Mouse (Mus musculus): Measurements from ENCODE around the gene Rab8a. TPM values are rescaled to one million over a fixed set of nuclear protein-coding genes. Genes with fewer than 3 reads are reported as not detected.
A peak's percentile ranks its signal among the peaks of the same experiment; 100 is the strongest.

The Rab8a gene
- polyA plus RNA-seq, 1 experiment: 79.7 TPM

DNA sequence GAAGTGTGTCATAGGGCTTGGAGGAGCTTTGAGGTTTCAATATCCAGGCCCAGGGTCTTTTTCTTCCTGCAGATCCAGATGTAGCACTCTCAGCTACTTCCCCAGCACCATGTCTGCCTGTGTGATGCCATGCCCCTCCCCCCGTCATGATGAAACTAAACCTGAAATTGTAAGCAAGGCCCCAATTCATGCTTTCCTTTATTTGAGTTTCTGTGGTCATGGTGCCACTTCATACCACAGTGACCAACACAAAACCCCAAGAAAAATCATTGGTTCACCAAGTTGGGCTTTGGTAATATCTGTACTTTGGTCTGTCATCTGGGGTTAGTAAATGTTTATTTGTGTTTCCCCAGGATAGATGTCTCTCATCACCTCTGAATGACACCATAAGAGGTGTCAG, 47.6 kb downstream of the Rab8a start:
- 77% methylated on average over 1 of the region's 1 CpGs for WGBS
- DNase-seq (ENCODE audit: low read depth, low spot score): no peak

DNA sequence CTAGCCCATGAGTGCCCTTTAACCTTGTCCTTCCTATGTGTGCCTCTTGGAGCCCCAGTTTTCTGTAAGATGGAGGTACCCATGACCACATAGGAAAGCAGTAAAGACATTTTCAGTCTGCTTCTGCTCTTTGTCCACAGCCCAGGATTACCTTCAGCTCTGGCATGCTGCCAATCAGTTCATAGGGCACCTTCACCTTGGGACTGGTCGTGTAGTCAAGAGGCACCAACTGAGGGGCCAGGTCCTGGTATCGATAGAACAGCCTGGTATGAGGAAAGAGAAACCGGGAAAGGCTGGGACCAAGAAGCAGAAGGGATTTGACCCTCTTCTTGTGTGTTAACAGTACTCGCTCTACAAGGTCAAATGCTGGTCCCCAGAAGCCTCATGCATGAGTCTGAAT, 49.2 kb downstream of the Rab8a start:
- DNase-seq (ENCODE audit: low read depth, low spot score): no peak
- 46% methylated on average over 4 of the region's 4 CpGs for WGBS

DNA sequence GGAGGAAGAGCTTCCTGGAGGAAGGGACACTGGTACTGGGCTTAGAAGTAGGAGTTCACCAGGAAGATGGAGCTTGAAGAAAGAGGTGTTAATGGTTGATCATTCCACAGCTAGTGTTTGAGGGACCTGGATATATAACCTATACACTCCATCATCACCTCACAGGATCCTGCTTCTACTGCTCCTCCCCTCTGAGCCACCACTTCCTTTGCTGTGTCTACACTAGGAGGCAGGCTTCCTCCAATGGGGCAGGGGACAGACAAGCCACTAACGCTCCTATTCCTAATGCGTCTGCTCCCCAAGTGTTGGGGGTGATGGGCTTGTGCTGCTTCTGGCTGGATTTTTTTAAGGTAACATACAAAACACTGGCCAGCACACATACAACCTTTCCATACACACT, 49.7 kb downstream of the Rab8a start:
- no peak for DNase-seq (ENCODE audit: low read depth, low spot score)
- 72% methylated on average over 2 of the region's 2 CpGs for WGBS

DNA sequence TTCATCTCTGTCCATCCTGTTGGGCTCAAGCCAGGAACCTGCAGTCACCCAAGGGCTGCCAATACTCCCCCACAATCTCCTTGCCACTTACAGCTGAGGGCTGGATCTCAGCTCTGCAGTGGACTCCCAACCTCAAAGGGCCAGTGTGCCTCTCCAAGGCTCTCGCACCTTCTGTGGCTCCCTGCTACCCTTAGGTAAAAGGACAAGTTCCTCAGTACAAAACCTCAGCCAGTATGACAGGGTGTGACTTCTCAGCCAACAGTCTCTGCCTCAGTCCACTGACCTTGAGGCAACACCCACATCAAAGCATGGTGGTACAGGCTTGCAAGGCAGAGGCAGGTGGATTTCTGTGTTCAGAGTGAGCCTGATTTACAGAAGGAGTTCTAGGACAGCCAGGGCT, 50.8 kb downstream of the Rab8a start:
- 70% methylated on average over 1 of the region's 1 CpGs for WGBS
- no peak for DNase-seq (ENCODE audit: low read depth, low spot score)

GRCm38 (mm10) chr8:72212751-72213150, 51.8 kb downstream of the Rab8a start, which contains the start of gene Cib3:
Cib3 (minus strand) TSS chr8:72212837.
- 26% methylated on average over 4 of the region's 4 CpGs for WGBS
- no peak for DNase-seq (ENCODE audit: low read depth, low spot score)

- 68% methylated on average over 4 of the region's 4 CpGs for WGBS
Measured at GRCm38 (mm10) chr8:72213536-72213935, 52.5 kb downstream of the Rab8a start, which contains the start of gene Gm11034. Gm11034 (minus strand) TSS chr8:72213636.

DNA sequence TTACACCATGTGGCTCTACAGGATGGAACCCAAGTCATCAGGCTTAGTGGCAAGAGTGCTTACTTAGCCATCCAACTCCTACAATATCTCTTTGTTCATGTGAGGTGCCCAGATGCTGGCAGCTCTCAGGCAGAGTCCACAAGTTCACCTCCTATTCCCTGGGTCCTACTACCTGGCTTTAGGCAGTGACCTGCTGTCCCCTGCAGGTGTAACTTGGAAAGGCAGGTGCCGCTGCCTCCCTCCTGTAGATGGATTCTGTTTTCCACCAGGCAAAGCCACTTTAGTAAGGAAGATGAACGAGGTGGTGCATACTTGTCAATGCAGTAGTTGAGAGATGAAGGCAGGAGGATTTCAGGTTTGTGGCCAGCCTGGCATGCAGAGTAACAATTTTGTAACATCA, 54.1 kb downstream of the Rab8a start:
- no peak for DNase-seq (ENCODE audit: low read depth, low spot score)
- 27% methylated on average over 2 of the region's 2 CpGs for WGBS

More at GRCm38 (mm10) chr8:72213536-72213935, 52.5 kb downstream of the Rab8a start, which contains the start of gene Gm11034:
- no peak for DNase-seq (ENCODE audit: low read depth, low spot score)

- no peak for DNase-seq (ENCODE audit: low read depth, low spot score)
- 33% methylated on average over 1 of the region's 1 CpGs for WGBS
Measured at GRCm38 (mm10) chr8:72215871-72216270, 54.9 kb downstream of the Rab8a start.

DNA sequence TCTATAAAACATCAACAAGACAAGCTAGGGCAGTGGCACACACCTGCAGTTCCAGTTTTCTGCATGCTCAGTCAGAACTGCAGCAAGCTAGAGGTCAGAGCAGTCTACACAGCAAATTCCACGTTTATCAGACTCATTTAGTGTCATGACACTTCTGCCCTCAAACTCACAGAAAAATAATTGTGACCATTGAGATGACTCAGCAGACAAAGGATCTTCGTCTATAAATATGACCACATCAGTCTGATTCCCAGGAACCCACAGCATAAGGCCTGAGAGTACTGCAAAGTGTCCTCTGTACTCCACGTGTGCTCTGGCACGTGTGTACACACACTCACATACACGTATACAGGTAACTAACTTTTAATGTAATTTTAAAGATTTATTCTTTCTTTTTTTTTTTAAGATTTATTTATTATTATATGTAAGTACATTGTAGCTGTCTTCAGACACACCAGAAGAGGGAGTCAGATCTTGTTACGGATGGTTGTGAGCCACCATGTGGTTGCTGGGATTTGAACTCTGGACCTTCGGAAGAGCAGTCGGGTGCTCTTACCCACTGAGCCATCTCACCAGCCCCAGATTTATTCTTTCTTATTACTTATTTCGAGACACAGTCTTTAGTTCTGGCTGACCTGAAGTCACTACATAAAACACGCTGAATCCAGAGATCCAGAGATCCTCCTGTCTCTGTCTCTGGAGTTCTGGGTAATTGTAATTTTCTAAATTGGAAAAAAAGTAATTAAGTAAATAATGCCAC, 58.0 kb downstream of the Rab8a start:
- 74% methylated on average over 10 of the region's 10 CpGs for WGBS
- no peak for DNase-seq (ENCODE audit: low read depth, low spot score)

DNA sequence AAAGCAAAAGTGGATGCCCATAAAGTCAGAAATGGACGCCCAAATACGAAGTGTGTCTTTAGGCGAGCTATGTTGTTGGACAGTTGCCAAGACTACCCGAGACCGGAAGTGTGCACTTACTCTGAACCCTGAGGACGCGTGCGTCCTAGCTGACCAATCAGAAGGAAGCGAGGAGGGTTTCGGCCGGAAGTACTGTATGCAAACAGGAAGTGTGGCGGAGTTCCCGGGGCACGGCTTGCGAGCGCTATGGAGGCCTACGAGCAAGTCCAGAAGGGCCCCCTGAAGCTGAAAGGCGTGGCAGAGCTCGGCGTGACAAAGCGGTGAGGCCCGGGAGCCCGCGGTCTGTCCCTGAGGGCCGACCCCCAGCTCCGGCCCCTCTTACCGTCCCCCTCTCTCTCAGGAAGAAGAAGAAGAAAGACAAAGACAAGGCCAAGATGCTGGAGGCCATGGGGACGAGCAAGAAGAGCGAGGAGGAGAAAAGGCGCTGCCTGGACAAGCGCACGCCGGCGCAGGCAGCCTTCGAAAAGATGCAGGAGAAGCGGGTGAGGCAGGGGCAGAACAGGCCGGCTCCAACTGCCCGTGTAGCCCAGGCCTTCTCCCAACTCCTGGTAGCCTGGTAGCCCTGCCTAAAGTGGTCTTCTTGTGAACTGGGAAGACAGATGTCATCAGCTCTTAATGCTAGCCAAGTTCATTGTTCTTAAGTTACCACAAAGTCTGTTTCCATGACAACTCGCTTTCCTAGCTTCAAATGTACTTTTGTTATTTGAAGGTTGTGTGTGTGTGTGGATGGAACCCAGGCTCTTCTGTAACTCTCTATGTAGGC, 58.8 kb downstream of the Rab8a start, which contains the start of gene Fam32a:
TSS of gene Fam32a (plus strand) at position 190 of the 823 bp plus-strand sequence.
- 10% methylated on average over 39 of the region's 39 CpGs for WGBS
- peak; percentile 91 for DNase-seq (ENCODE audit: low read depth, low spot score)

DNA sequence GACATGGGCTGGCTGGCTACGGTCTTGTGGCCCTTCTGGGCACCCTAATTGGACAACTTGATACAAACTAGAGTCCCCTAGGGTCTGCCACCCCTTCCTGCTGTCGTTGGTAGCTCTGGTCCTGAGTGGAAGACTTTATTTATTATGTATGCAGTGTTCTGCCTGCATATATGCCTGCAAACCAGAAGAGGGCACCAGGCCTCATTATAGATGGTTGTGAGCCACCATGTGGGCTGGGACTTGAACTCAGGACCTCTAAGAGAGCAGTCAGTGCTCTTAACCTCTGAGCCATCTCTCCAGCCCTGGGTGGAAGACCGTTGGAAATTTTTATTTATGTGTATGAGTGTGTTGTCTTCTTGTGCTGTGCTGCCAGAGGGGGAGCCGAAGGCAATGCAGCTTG, 59.8 kb downstream of the Rab8a start:
- DNase-seq (ENCODE audit: low read depth, low spot score): no peak
- WGBS: 78% methylated on average over 4 of the region's 4 CpGs

- DNase-seq (ENCODE audit: low read depth, low spot score): no peak
- 92% methylated on average over 5 of the region's 5 CpGs for WGBS
Measured at GRCm38 (mm10) chr8:72222656-72223055, 61.7 kb downstream of the Rab8a start.

Other genes starting within 250 kb of the Rab8a start
- 4.1 and 5.3 TPM in 2 replicates for gene Zfp961, start 210.2 kb upstream of the Rab8a start, polyA plus RNA-seq (2012; rRNA removed)
- 8.4 and 13.3 TPM in 2 replicates for gene Cyp4f18, start 151.6 kb upstream of the Rab8a start, polyA plus RNA-seq (2012; rRNA removed)
- gene Olfr372, start 120.0 kb upstream of the Rab8a start, polyA plus RNA-seq (2012; rRNA removed): not detected in 2 replicates
- gene Olfr373, start 78.0 kb upstream of the Rab8a start, polyA plus RNA-seq (2012; rRNA removed): not detected in 2 replicates
- gene Olfr374, start 54.2 kb upstream of the Rab8a start, polyA plus RNA-seq (2012; rRNA removed): not detected in 2 replicates
- gene Tpm4, start 26.2 kb upstream of the Rab8a start, polyA plus RNA-seq (2012; rRNA removed): 43.5 and 47.4 TPM in 2 replicates
- gene Hsh2d, start 28.4 kb downstream of the Rab8a start, polyA plus RNA-seq (2012; rRNA removed): 4.0 and 6.3 TPM in 2 replicates
- gene Cib3, start 51.6 kb downstream of the Rab8a start, polyA plus RNA-seq (2012; rRNA removed): not detected in 2 replicates
- gene Gm11034, start 52.4 kb downstream of the Rab8a start, polyA plus RNA-seq (2012; rRNA removed): not detected in 2 replicates
- 53.3 and 55.0 TPM in 2 replicates for gene Fam32a, start 58.5 kb downstream of the Rab8a start, polyA plus RNA-seq (2012; rRNA removed)
- 39.4 and 51.4 TPM in 2 replicates for gene Ap1m1, start 78.8 kb downstream of the Rab8a start, polyA plus RNA-seq (2012; rRNA removed)
- gene Gm10282, start 144.1 kb downstream of the Rab8a start, polyA plus RNA-seq (2012; rRNA removed): 0.81 and 1.1 TPM in 2 replicates
- 9.5 and 11.3 TPM in 2 replicates for gene Klf2, start 157.8 kb downstream of the Rab8a start, polyA plus RNA-seq (2012; rRNA removed)

Data from large intestine, adult 2 months (tissue).